Mouse (Mus musculus) small intestine, adult 2 months (tissue): Measurements from ENCODE around the gene Cep55.

Experiments used
- CTCF ChIP-seq: fragments of 200-500 bp; IDR thresholded peaks from 2 replicates; pipeline ENCODE4 v1.5.1; 2012; ENCODE audit warnings: low read depth, mild to moderate bottlenecking, control low read depth, inconsistent platforms, low read length, moderate library complexity, mixed read lengths; ENCODE audit not compliant: insufficient replicate concordance, insufficient read length; ENCODE audit errors: extremely low read depth
- POLR2A ChIP-seq: fragments of 200-500 bp; IDR thresholded peaks from 2 replicates; pipeline ENCODE4 v1.6.1; 2012; ENCODE audit warnings: low read depth, mild to moderate bottlenecking, control low read depth, inconsistent platforms, low read length, moderate library complexity

DNA sequence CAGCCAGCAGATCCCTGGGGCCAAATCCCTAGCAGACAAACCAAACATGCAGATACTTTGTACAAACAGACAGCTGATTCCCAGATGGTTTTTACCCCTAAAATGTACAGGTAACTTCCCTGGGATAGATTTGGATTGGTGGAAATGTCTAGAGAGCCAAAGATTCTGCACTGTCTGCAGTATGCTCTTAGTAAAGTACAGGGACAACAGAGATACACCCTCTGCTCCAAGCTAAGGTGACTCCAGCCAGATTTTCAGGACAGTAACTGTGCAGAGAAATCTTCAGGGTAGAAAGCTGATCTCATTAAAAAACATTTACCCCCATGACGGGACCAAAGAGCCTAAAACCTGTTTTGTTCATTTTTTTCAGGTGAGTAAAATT lies 38.9 kb upstream of the Cep55 start:
- TF ChIP-seq POLR2A, result no peak
- TF ChIP-seq CTCF, result no peak
